Mouse (Mus musculus) kidney, adult 9 months (tissue): ENCODE data around the gene Ppm1f.
"Not testable (repeated sequence)": the region's sequence is repeated elsewhere in the genome, so short reads cannot be mapped to it uniquely, and the experiment has no call there.

ENCODE experiments used
- DNase-seq: peaks from one replicate; pipeline ENCODE4 v3.0.0; 2022

The Ppm1f gene

GRCm38 (mm10) chr16:16896382-16897055 is at the start of gene Ppm1f:
Ppm1f (plus strand) TSS chr16:16896469.
- DNase-seq, result peak; percentile 97

GRCm38 (mm10) chr16:16849196-16849595 is 47.1 kb upstream of the Ppm1f start:
- DNase-seq, result no peak

- DNase-seq, result no peak
Observed at GRCm38 (mm10) chr16:16852411-16852810, 43.9 kb upstream of the Ppm1f start.

DNA sequence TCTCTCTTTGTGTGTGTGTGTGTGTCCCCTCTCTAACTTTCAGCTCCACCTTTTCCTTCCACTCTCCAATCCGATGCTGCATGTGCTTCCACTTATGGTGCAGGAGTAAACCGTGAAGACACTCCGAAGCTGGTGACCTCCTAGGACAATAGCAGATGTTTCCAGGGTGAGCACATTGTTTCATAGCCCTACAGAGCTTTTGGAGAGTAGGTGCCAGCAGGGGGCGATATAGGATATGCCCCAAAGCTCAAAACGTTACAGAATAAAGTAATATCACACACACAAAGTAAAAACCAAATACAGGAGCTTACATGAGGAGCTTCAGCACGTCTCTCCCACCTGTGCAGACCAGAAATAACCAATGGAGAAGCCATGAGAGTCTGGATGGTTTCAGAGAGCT is 41.4 kb upstream of the Ppm1f start:
- DNase-seq, result peak; percentile 84

- no peak for DNase-seq
Observed at GRCm38 (mm10) chr16:16855541-16855940, 40.7 kb upstream of the Ppm1f start.

DNA sequence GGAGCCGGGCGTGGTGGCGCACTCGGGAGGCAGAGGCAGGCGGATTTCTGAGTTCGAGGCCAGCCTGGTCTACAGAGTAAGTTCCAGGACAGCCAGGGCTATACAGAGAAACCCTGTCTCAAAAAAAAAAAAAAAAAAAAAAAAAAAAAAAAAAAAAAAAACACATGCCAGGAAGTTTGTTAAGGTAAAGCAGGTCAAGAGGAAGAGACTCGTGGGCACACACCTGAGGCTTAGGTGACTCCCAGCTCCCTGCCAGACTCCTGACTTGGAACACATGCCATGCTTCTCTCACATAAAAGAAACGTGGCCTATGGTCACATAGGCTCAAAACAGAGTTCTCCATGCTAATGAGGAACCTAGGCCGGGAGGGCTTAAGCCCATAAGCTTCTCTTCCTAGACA is 40.2 kb upstream of the Ppm1f start:
- not testable (repeated sequence) for DNase-seq

DNA sequence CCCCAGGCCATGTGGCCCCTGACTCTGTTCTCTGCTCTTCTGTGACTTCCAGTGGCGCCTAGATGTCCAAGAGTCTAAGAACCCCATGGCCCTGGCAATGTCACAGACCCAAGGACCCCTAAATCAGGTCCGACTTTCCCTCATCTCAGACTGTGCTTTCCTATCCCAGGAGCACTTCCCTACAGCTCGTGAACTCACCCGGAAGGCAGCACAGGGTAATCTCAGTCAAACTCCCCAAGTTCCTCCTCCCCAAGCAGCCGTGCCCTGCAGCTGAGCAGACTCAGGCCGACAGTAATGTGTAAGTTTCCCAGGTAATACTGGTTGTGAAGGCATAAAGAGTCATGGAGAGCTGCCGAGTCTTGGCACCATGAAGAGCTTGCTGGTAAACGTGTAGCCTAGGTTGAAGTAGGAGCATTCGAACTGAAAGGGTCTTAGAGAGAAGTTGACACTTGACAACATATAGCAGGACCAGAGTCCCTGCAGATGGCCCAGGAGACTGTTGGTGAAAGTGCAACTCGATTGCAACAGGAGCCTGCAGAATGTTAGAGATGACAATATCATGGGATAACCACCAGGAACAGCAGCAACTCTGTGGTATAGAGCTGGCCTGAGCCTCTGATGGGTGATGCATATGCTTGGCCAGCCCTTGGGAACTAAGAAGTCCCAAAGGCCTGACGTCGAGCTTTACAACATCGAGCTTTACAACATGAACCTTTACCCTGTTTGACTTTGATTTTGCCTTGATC is 39.4 kb upstream of the Ppm1f start:
- DNase-seq, result no peak

DNA sequence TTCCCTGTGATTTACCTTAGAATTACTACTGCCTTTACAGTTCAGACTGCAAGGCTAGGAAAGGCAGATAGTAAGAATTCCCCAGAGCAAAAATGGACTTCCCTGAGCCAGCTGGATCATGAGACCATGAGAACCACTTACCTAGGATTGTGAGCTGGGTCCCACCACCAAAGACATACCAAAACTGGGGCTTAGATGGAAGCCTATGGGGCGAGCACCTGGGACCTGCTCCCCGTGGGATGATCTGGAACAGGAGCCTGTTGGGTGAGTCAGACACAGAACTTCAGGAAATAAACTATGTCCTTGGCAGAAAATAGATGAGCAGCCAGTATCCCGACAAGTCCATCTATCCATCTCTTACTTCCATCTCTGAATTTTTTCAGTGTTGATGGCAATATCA is 34.0 kb upstream of the Ppm1f start:
- DNase-seq, result no peak

DNA sequence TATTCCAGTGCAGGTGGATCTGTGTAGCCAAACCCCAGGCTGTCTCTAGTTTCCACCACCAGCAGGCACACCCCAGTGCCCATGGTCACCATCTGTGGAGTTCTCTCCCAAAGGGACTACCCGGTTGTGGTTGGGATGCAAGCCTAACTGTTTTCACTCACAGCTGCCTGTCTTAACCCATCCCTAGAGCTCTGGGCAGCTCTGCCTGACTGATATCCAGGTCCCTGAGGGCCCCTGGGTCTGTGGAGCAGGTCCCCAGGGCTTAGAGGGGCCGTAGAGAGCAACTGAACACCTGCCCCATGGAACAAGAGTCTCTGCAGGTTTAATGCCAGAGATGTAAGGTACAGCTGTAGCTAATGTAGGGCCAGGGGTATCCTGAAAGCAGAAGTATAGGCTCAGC is 32.3 kb upstream of the Ppm1f start, which contains the start of gene Igll1:
Gene Igll1 (minus strand): TSS at position 8 of the 400 bp plus-strand sequence.
- DNase-seq, result no peak

DNA sequence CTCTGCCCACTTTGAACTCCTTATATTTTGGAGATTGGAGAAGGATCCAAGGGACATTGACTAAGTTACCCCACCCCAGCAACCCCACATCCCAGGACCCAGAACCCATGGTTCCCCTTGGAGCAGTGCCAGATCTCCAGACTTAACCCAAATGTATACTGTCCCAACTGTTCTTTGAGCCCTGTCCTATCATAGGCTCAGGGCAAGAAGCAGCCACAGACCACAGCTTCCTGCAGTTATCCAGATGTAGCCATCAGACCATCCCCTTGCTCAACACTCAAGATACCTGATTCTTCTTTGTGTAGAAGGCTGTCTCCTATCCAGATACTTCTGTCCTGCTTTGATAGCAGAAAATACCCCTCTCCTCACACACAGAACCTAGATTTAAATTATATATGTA is 31.1 kb upstream of the Ppm1f start:
- no peak for DNase-seq

- peak; percentile 88 for DNase-seq
Observed at GRCm38 (mm10) chr16:16865696-16866561, 30.3 kb upstream of the Ppm1f start.

DNA sequence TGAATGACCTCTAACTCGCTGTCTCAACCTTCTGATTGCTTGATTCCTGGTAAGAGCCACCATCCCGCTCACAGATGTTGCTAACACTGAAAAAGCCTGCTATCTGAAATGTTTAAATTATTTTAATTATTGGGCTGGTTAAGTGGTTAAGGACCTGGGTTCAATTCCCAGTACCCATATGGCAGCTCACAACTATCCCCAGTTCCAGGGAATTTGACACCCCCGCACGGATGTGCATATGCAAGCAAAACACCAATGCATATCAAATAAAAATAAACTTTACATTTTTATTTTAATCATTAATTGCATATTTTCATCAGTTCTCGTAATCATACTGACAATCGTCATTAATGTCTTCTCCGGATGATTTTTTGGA is 26.0 kb upstream of the Ppm1f start:
- DNase-seq, result no peak

DNA sequence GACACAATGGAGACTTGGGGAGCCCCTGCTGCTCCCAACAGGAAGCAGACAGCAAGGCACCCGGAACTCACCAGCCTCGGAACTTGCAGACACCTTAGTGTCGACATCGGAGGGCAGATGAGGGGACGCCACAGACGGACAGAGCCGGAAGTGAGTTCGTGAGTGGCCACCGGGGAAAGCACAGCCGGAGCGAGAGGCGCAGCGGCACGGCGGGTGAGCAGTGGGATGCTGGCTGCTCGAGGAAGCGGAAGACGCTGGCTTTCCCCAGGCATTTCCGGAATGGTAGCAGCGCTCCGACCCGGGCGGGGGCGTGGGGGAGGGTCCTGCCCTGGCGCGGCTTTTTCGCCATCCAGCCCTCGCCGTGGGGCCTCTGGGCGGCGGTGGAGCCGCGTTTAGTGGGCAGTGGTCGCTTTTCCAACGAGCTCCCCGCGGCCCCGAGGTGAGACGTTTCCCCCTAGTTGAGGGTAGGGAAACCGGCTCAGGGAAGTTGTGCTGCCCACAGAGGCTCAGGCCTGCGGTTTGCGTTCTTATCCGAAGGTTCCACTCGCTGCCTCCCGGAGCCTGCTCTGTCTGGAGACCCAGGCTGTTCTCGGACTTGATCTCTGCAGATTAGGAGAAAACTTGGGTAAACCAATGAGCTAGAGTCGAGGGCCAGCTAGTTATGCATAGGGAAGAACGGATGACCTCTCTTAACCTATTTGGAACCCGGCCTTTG is 25.5 kb upstream of the Ppm1f start, which contains the start of the genes Top3b and Vpreb1:
Gene Top3b (plus strand): TSS at position 120 of the 715 bp plus-strand sequence.
Gene Vpreb1 (minus strand): TSS at position 227 of the 715 bp plus-strand sequence.
- DNase-seq, result peak; percentile 93

DNA sequence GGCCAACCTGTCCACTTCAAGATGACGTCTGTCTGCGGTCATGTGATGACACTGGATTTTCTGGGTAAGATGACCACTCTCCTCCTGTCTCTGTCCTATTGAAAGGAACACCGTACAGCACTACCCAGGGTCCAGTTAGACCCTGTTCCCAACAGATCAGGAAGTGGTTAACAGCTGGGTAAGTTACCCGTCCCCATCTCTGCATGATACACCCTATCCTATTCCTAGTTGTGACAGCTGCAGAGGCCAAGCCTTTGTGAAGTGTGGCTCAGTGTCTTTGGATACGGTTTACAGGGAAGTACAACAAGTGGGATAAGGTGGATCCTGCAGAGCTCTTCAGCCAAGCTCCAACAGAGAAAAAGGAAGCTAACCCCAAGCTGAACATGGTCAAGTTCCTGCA is 17.2 kb upstream of the Ppm1f start:
- DNase-seq, result no peak

DNA sequence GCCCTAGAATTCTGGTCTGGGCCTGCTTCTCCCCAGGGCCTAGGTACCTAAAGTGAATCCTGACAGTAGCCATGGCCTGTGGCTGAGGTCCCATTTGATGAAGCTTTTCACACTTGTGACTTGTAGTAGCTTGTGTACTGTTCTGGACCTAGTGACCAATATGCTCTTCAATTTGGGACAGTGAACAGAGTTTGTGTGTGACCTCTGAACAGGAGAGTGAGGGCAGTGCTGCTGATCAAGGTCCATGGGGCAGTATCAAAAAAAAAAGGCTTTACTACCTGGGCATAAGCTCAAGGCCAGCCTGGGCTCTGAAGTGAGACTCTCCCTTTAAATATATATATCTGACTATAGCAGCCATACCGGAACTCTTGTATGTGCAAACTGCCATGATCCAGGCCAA is 7.9 kb upstream of the Ppm1f start:
- no peak for DNase-seq

GRCm38 (mm10) chr16:16892366-16892765 is 3.9 kb upstream of the Ppm1f start:
- no peak for DNase-seq

DNA sequence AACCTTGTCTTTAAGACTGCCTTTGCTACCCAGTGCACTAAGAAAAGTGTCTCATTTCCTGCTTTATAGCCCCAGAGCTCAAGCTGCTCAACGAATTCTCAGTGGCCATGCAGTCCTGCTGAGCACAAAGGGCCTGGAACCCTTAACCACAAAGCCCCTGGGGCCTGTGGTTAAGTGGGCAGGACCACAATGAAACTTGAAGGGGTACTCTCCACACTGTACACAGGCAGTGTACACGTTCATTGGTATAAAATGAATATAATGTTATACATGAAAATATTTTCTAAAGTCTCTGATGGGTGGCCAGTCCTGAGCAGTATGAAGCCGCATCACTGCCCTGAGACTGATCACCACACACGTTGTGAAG is 271 bp upstream of the Ppm1f start:
- no peak for DNase-seq

DNA sequence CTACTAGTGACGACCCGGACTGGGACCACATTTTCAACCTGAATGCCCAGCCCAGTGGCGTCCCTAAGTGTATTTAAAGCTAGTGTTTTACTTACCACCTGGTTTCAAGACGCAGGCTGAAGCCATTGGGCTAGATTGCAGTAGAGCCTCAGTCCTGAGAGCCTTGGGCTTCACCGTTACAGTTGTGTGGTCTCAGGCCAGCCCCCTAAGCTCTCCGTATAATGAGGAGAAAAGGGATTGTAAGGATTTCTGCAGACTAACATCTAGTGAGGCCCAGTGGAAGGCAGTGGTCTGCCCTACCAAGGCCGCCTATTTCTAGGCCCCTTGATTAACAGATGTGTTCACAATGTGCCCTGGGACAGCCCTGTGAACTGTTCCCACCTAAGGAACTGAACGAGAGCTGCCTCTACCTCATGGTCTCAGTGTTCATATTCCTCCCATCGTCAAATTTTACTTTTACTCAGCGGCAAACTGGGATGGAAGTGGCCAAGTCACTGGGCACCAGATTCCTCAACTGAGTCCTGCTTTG is 851 bp downstream of the Ppm1f start:
- no peak for DNase-seq

DNA sequence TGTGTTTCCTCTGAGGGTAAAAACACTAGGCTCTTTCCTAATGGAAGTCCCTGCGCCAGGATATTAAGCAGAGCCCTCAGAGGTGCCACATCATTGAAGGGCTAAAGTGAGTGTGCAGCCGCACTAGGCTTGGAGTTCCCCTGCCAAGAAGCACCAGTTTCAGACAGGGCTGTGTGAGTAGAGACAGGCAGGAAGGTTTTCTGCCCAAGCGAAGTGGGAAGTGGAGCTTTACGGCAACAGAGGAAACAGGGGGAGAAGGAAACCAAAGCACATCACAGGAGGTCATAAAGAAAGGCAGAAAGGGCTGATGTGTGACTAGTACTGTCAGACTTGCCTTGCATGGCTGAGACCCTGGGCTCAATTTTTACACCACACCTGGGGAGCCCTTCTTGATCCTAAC is 6.1 kb downstream of the Ppm1f start:
- DNase-seq, result no peak

DNA sequence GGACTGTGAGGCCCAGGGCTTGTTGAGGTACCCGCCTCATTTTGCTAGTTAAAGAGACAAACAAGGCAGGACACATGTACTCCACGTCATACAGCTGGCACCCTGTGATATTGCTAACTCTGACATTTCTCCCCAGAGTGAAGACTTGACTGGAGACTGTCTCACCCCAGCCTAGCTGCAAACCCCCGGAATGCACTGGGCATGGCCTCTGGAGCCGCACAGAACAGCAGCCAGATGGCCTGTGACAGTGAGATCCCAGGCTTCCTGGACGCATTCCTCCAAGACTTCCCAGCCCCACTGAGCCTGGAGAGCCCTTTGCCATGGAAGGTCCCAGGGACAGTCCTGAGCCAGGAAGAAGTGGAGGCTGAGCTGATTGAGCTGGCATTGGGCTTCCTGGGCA is 6.9 kb downstream of the Ppm1f start:
- DNase-seq, result no peak

DNA sequence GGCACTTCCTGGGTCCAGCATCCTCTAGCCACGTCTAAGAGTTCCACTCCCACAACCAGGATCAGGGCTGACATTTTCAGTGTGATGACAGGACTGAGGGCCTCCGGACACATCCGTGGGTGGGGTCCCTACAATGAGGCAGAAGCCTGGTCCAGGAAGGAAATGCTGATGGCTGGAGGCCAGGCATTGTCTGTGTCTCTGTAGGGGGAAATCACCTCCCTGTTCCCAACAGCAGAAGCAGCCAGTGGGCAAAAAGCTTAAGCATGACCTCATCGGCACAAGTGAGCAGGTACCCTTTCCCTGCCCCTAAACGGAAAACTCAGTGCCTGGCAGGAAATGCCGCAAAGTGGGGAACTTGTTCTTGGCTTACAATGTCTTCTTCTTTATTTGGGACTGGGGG is 11.5 kb downstream of the Ppm1f start:
- peak; percentile 86 for DNase-seq
